Mouse (Mus musculus): ENCODE data around the gene Cfap126. TPM values are rescaled to one million over a fixed set of nuclear protein-coding genes. Genes with fewer than 3 reads are reported as not detected.
A peak's percentile ranks its signal among the peaks of the same experiment; 100 is the strongest.
"Not testable (repeated sequence)": the region's sequence is repeated elsewhere in the genome, so short reads cannot be mapped to it uniquely, and the experiment has no call there.

The Cfap126 gene
- polyA plus RNA-seq, 1 experiment from 2014 or later: 1.9 TPM

GRCm38 (mm10) chr1:171085718-171086117 is 28.0 kb upstream of the Cfap126 start:
- H3K27ac ChIP-seq (ENCODE audit: low read depth, low read length): no peak overlapping the region
- no peak for TF ChIP-seq CTCF (IDR thresholded peaks at IDR 0.05; ENCODE audit: low read depth)
- no peaks in the 10 kb centered on the region for H3K4me1 ChIP-seq (replicated peaks; ENCODE audit: control insufficient read depth, insufficient read depth, low read length)
- ATAC-seq: no peak
- H3K4me2 ChIP-seq (replicated peaks; ENCODE audit: low read depth): peak overlapping the region; percentile 65
- H3K27me3 ChIP-seq (replicated peaks; ENCODE audit: control insufficient read depth, insufficient read depth, low read length): peaks cover 7% of the 10 kb centered on the region; the same call in 1 of the 2 replicates
- H3K9ac ChIP-seq (ENCODE audit: low read depth, low read length): no peak overlapping the region
- H3K9me3 ChIP-seq (ENCODE audit: control insufficient read depth): no peaks in the 10 kb centered on the region
- peak overlapping the region; percentile 36 for H3K4me3 ChIP-seq (ENCODE audit: low read depth, low read length)
- H3K36me3 ChIP-seq (ENCODE audit: control insufficient read depth, insufficient read depth): no peaks in the 10 kb centered on the region
- 1% methylated on average over 26 of the region's 26 CpGs for WGBS

- H3K4me1 ChIP-seq (replicated peaks; ENCODE audit: control insufficient read depth, insufficient read depth, low read length); H3K9me3 ChIP-seq (ENCODE audit: control insufficient read depth); H3K4me3 ChIP-seq (ENCODE audit: low read depth, low read length); H3K9ac ChIP-seq (ENCODE audit: low read depth, low read length); H3K27ac ChIP-seq (ENCODE audit: low read depth, low read length); ATAC-seq; H3K27me3 ChIP-seq (replicated peaks; ENCODE audit: control insufficient read depth, insufficient read depth, low read length); H3K36me3 ChIP-seq (ENCODE audit: control insufficient read depth, insufficient read depth): not testable (repeated sequence)
- H3K4me2 ChIP-seq (replicated peaks; ENCODE audit: low read depth): peak overlapping the region; percentile 21; the same call in 1 of the 2 replicates
- 3% methylated on average over 10 of the region's 10 CpGs for WGBS
Measured at GRCm38 (mm10) chr1:171088237-171088869, 25.4 kb upstream of the Cfap126 start.

- Histone ChIP-seq H3K9ac (ENCODE audit: low read depth, low read length) (no peak overlapping the region), H3K4me3 (ENCODE audit: low read depth, low read length) (no peak overlapping the region), H3K27me3 (replicated peaks; ENCODE audit: control insufficient read depth, insufficient read depth, low read length) (peaks cover 5% of the 10 kb centered on the region; the same call in 1 of the 2 replicates), H3K27ac (ENCODE audit: low read depth, low read length) (no peak overlapping the region), H3K9me3 (ENCODE audit: control insufficient read depth) (no peaks in the 10 kb centered on the region), H3K4me1 (replicated peaks; ENCODE audit: control insufficient read depth, insufficient read depth, low read length) (no peaks in the 10 kb centered on the region), H3K36me3 (ENCODE audit: control insufficient read depth, insufficient read depth) (no peaks in the 10 kb centered on the region), H3K4me2 (replicated peaks; ENCODE audit: low read depth) (no peak overlapping the region)
- ATAC-seq: no peak
- WGBS: 92% methylated on average over 1 of the region's 1 CpGs
- no peak for TF ChIP-seq CTCF (IDR thresholded peaks at IDR 0.05; ENCODE audit: low read depth)
Measured at GRCm38 (mm10) chr1:171089891-171090290, 23.8 kb upstream of the Cfap126 start.

- TF ChIP-seq CTCF (IDR thresholded peaks at IDR 0.05; ENCODE audit: low read depth): no peak
Measured at GRCm38 (mm10) chr1:171090761-171091160, 23.0 kb upstream of the Cfap126 start.

GRCm38 (mm10) chr1:171094424-171094823 is 19.3 kb upstream of the Cfap126 start:
- TF ChIP-seq CTCF (IDR thresholded peaks at IDR 0.05; ENCODE audit: low read depth): no peak
- WGBS: 45% methylated on average over 4 of the region's 4 CpGs
- H3K9me3 ChIP-seq (ENCODE audit: control insufficient read depth): no peaks in the 10 kb centered on the region
- no peaks in the 10 kb centered on the region for H3K27me3 ChIP-seq (replicated peaks; ENCODE audit: control insufficient read depth, insufficient read depth, low read length)
- H3K36me3 ChIP-seq (ENCODE audit: control insufficient read depth, insufficient read depth): no peaks in the 10 kb centered on the region
- H3K4me1 ChIP-seq (replicated peaks; ENCODE audit: control insufficient read depth, insufficient read depth, low read length): no peaks in the 10 kb centered on the region
- no peak for ATAC-seq
- H3K9ac ChIP-seq (ENCODE audit: low read depth, low read length): no peak overlapping the region
- no peak overlapping the region for H3K27ac ChIP-seq (ENCODE audit: low read depth, low read length)
- H3K4me2 ChIP-seq (replicated peaks; ENCODE audit: low read depth): no peak overlapping the region
- H3K4me3 ChIP-seq (ENCODE audit: low read depth, low read length): no peak overlapping the region

More at GRCm38 (mm10) chr1:171090761-171091160, 23.0 kb upstream of the Cfap126 start:
- 27% methylated on average over 2 of the region's 2 CpGs for WGBS
- Histone ChIP-seq H3K4me3 (ENCODE audit: low read depth, low read length) (no peak overlapping the region), H3K9me3 (ENCODE audit: control insufficient read depth) (no peaks in the 10 kb centered on the region), H3K4me2 (replicated peaks; ENCODE audit: low read depth) (no peak overlapping the region), H3K9ac (ENCODE audit: low read depth, low read length) (no peak overlapping the region), H3K27ac (ENCODE audit: low read depth, low read length) (no peak overlapping the region), H3K27me3 (replicated peaks; ENCODE audit: control insufficient read depth, insufficient read depth, low read length) (peaks cover 5% of the 10 kb centered on the region; the same call in 1 of the 2 replicates), H3K36me3 (ENCODE audit: control insufficient read depth, insufficient read depth) (no peaks in the 10 kb centered on the region), H3K4me1 (replicated peaks; ENCODE audit: control insufficient read depth, insufficient read depth, low read length) (no peaks in the 10 kb centered on the region)
- ATAC-seq: no peak

GRCm38 (mm10) chr1:171096110-171096964 is 17.4 kb upstream of the Cfap126 start:
- Histone ChIP-seq H3K27ac (ENCODE audit: low read depth, low read length) (no peak overlapping the region), H3K4me1 (replicated peaks; ENCODE audit: control insufficient read depth, insufficient read depth, low read length) (no peaks in the 10 kb centered on the region), H3K4me3 (ENCODE audit: low read depth, low read length) (no peak overlapping the region), H3K27me3 (replicated peaks; ENCODE audit: control insufficient read depth, insufficient read depth, low read length) (no peaks in the 10 kb centered on the region), H3K9ac (ENCODE audit: low read depth, low read length) (no peak overlapping the region), H3K9me3 (ENCODE audit: control insufficient read depth) (no peaks in the 10 kb centered on the region), H3K36me3 (ENCODE audit: control insufficient read depth, insufficient read depth) (no peaks in the 10 kb centered on the region), H3K4me2 (replicated peaks; ENCODE audit: low read depth) (peak overlapping the region; percentile 10; the same call in 1 of the 2 replicates)
- 18% methylated on average over 10 of the region's 10 CpGs for WGBS
- ATAC-seq: no peak
- TF ChIP-seq CTCF (IDR thresholded peaks at IDR 0.05; ENCODE audit: low read depth): no peak

All from intestine, postnatal 0 days (tissue).